Mouse (Mus musculus): Measurements from ENCODE around the gene Dmwd.
"Not testable (repeated sequence)": the region's sequence is repeated elsewhere in the genome, so short reads cannot be mapped to it uniquely, and the experiment has no call there.

Gene Dmwd

GRCm38 (mm10) chr7:19071024-19071423 lies 5.0 kb upstream of the Dmwd start:
- not testable (repeated sequence) for DNase-seq (ENCODE audit: low spot score in 2 of 2)

- DNase-seq (ENCODE audit: low spot score in 2 of 2): peak; percentile 50 to 71
Measured at GRCm38 (mm10) chr7:19073504-19073903, 2.5 kb upstream of the Dmwd start.

GRCm38 (mm10) chr7:19074494-19074893 lies 1.5 kb upstream of the Dmwd start:
- DNase-seq (ENCODE audit: low spot score in 2 of 2): no peak

- no peak for DNase-seq (ENCODE audit: low spot score in 2 of 2)
Measured at GRCm38 (mm10) chr7:19075231-19075630, 796 bp upstream of the Dmwd start.

- peak; percentile 50 to 58 for DNase-seq (ENCODE audit: low spot score in 2 of 2)
Measured at GRCm38 (mm10) chr7:19076586-19076991, 562 bp downstream of the Dmwd start.

- peak; percentile 55 to 74 for DNase-seq (ENCODE audit: low spot score in 2 of 2)
Measured at GRCm38 (mm10) chr7:19077761-19078160, 1.7 kb downstream of the Dmwd start.

GRCm38 (mm10) chr7:19078732-19079131 lies 2.7 kb downstream of the Dmwd start:
- no peak for DNase-seq (ENCODE audit: low spot score in 2 of 2)

- DNase-seq (ENCODE audit: low spot score in 2 of 2): peak in 1 of 2 experiments; percentile 23
Measured at GRCm38 (mm10) chr7:19080451-19080950, 4.5 kb downstream of the Dmwd start.

- peak in 1 of 2 experiments; percentile 10 for DNase-seq (ENCODE audit: low spot score in 2 of 2)
Measured at GRCm38 (mm10) chr7:19082171-19082570, 6.1 kb downstream of the Dmwd start.

- peak; percentile 8 to 23 for DNase-seq (ENCODE audit: low spot score in 2 of 2)
Measured at GRCm38 (mm10) chr7:19083096-19083495, 7.1 kb downstream of the Dmwd start.

- DNase-seq (ENCODE audit: low spot score in 2 of 2): peak in 1 of 2 experiments; percentile 22
Measured at GRCm38 (mm10) chr7:19083701-19084100, 7.7 kb downstream of the Dmwd start, which contains the start of gene Dmpk. TSS of gene Dmpk (plus strand) at chr7:19083849.

GRCm38 (mm10) chr7:19084277-19084771 lies 8.3 kb downstream of the Dmwd start:
- DNase-seq (ENCODE audit: low spot score in 2 of 2): peak; percentile 39 to 69

GRCm38 (mm10) chr7:19084921-19085473 lies 9.0 kb downstream of the Dmwd start:
- no peak for DNase-seq (ENCODE audit: low spot score in 2 of 2)

- DNase-seq (ENCODE audit: low spot score in 2 of 2): peak; percentile 14 to 24
Measured at GRCm38 (mm10) chr7:19085495-19085894, 9.5 kb downstream of the Dmwd start.

- DNase-seq (ENCODE audit: low spot score in 2 of 2): peak; percentile 51 to 88
Measured at GRCm38 (mm10) chr7:19086042-19086441, 10.0 kb downstream of the Dmwd start.

- peak in 1 of 2 experiments; percentile 21 for DNase-seq (ENCODE audit: low spot score in 2 of 2)
Measured at GRCm38 (mm10) chr7:19086760-19087159, 10.7 kb downstream of the Dmwd start.

- DNase-seq (ENCODE audit: low spot score in 2 of 2): peak; percentile 67 to 85
Measured at GRCm38 (mm10) chr7:19088813-19089212, 12.8 kb downstream of the Dmwd start.

- no peak for DNase-seq (ENCODE audit: low spot score in 2 of 2)
Measured at GRCm38 (mm10) chr7:19091913-19092312, 15.9 kb downstream of the Dmwd start.

- DNase-seq (ENCODE audit: low spot score in 2 of 2): peak; percentile 38 to 49
Measured at GRCm38 (mm10) chr7:19092381-19093173, 16.6 kb downstream of the Dmwd start.

GRCm38 (mm10) chr7:19093174-19093521 lies 17.1 kb downstream of the Dmwd start:
- DNase-seq (ENCODE audit: low spot score in 2 of 2): peak; percentile 88 to 91

GRCm38 (mm10) chr7:19093537-19094385 lies 17.7 kb downstream of the Dmwd start:
- DNase-seq (ENCODE audit: low spot score in 2 of 2): peak; percentile 69 to 87

GRCm38 (mm10) chr7:19094471-19094825 lies 18.4 kb downstream of the Dmwd start, which contains the start of gene Six5:
TSS of gene Six5 (plus strand) at chr7:19094594.
- peak; percentile 31 to 61 for DNase-seq (ENCODE audit: low spot score in 2 of 2)

Data from spleen, postnatal 10 days (tissue).